Mouse (Mus musculus) intestine, embryonic 16.5 days (tissue): ENCODE measurements around the gene Mtnr1a. TPM values are rescaled to one million over a fixed set of nuclear protein-coding genes. Genes with fewer than 3 reads are reported as not detected.
"Not testable (repeated sequence)": the region's sequence is repeated elsewhere in the genome, so short reads cannot be mapped to it uniquely, and the experiment has no call there.

Source experiments
- ATAC-seq: fragments of 200-750 bp; cut with Nextera tagmentation; 2 replicates; pipeline ENCODE4 v1.8.0; 2017; ENCODE audit warnings: moderate TSS enrichment, moderate library complexity
- H3K27ac ChIP-seq: fragments of 300-500 bp; sonication (generic); 2 replicates; pipeline ENCODE4 v1.5.1; 2014; ENCODE audit warnings: mild to moderate bottlenecking, low read length
- H3K27me3 ChIP-seq: fragments of 300-500 bp; sonication (generic); replicated peaks from 2 replicates; pipeline ENCODE4 v1.6.1; 2014; ENCODE audit warnings: low read length, control low read depth, mixed read lengths; ENCODE audit not compliant: control insufficient read depth, insufficient read depth
- H3K36me3 ChIP-seq: fragments of 300-500 bp; sonication (generic); 2 replicates; pipeline ENCODE4 v1.6.1; 2014; ENCODE audit warnings: low read length, control low read depth; ENCODE audit not compliant: control insufficient read depth, insufficient read depth
- H3K4me1 ChIP-seq: fragments of 300-500 bp; sonication (generic); 2 replicates; pipeline ENCODE4 v1.6.1; 2014; ENCODE audit warnings: low read length, control low read depth, mixed read lengths; ENCODE audit not compliant: control insufficient read depth, insufficient read depth
- H3K4me2 ChIP-seq: fragments of 300-500 bp; sonication (generic); 2 replicates; pipeline ENCODE4 v1.6.1; 2014; ENCODE audit warnings: low read depth, low read length, control low read depth
- H3K4me3 ChIP-seq: fragments of 300-500 bp; sonication (generic); 2 replicates; pipeline ENCODE4 v1.5.1; 2014; ENCODE audit warnings: mild to moderate bottlenecking, low read length
- H3K9ac ChIP-seq: fragments of 300-500 bp; sonication (generic); 2 replicates; pipeline ENCODE4 v1.6.1; 2014; ENCODE audit warnings: low read depth, low read length
- H3K9me3 ChIP-seq: fragments of 300-500 bp; sonication (generic); 2 replicates; pipeline ENCODE4 v1.6.1; 2016; ENCODE audit warnings: low read length, control low read depth; ENCODE audit not compliant: control insufficient read depth
- WGBS: fragments of 180-500 bp; shearing (Covaris S2); extraction: QIAGEN DNeasy Blood & Tissue Kit; methylation state at CpG from one replicate; pipeline ENCODE4 v1.1.7; 2014; 5-methylcytosine and 5-hydroxymethylcytosine counted together
- polyA plus RNA-seq: library from polyadenylated mRNA; unstranded; fragments of >200 nt; fragmentation: Nextera tagmentation; extraction: Ambion mirVana; gene quantifications from 2 replicates; pipeline ENCODE4 v1.2.1, GENCODE M21; 2015

Gene Mtnr1a
- polyA plus RNA-seq, 1 experiment from 2014 or later: 0.49 TPM

GRCm38 (mm10) chr8:45052205-45052604 lies 16.7 kb upstream of the Mtnr1a start:
- ATAC-seq: peak; percentile 75
- no peaks in the 10 kb centered on the region for H3K4me1 ChIP-seq
- no peaks in the 10 kb centered on the region for H3K27me3 ChIP-seq
- no peaks in the 10 kb centered on the region for H3K9me3 ChIP-seq
- H3K27ac ChIP-seq: no peak overlapping the region
- no peak overlapping the region for H3K4me2 ChIP-seq
- H3K4me3 ChIP-seq: no peak overlapping the region
- WGBS: 91% methylated on average over 1 of the region's 1 CpGs
- H3K9ac ChIP-seq: no peak overlapping the region
- peaks cover 21% of the 10 kb centered on the region for H3K36me3 ChIP-seq

DNA sequence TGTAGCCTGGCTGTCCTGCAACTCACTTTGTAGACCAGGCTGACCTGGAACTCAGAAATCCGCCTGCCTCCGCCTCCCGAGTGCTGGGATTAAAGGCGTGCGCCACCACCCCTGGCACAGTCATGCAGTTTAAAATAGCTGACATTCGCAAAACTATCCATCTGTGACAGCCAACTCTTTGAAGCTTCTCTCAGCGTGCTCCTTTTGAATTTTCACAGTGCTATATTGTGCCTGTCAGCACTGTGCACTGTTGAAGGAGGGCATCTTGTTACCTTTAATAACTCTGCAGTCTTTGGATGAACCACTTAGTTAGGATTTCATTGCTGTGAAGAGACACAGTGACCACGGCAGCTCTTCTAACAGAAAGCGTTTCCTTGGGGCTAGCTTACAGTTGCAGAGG lies 16.3 kb upstream of the Mtnr1a start:
- Histone ChIP-seq H3K27me3 (no peaks in the 10 kb centered on the region), H3K36me3 (peaks cover 19% of the 10 kb centered on the region), H3K4me3 (no peak overlapping the region), H3K4me1 (no peaks in the 10 kb centered on the region), H3K9ac (no peak overlapping the region), H3K4me2 (no peak overlapping the region), H3K9me3 (no peaks in the 10 kb centered on the region), H3K27ac (no peak overlapping the region)
- WGBS: 91% methylated on average over 9 of the region's 9 CpGs
- no peak for ATAC-seq

- no peaks in the 10 kb centered on the region for H3K4me1 ChIP-seq
- no peak overlapping the region for H3K9ac ChIP-seq
- no peak overlapping the region for H3K27ac ChIP-seq
- H3K36me3 ChIP-seq: peaks cover 13% of the 10 kb centered on the region
- WGBS: 96% methylated on average over 3 of the region's 3 CpGs
- ATAC-seq: no peak
- H3K9me3 ChIP-seq: no peaks in the 10 kb centered on the region
- no peaks in the 10 kb centered on the region for H3K27me3 ChIP-seq
- no peak overlapping the region for H3K4me2 ChIP-seq
- no peak overlapping the region for H3K4me3 ChIP-seq
These were observed 13.4 kb upstream of the Mtnr1a start for GRCm38 (mm10) chr8:45055500-45055899.

DNA sequence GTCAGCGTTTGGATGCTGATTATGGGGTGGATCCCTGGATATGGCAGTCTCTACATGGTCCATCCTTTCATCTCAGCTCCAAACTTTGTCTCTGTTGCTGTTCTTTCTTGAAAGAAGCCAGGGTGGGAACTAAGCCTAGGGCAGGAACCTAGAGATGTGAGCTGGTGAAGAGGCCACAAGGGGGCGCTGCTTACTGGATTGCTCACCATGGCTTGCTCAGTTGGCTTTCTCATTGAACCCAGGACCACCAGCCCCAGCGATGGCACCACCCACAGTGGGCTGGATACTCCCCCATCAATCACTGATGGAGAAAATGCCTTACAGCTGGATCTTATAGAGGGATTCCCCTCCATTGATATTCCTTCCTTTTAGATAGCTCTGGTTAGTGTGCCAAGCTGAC lies 12.1 kb upstream of the Mtnr1a start:
- Histone ChIP-seq H3K4me1 (no peaks in the 10 kb centered on the region), H3K9me3 (no peaks in the 10 kb centered on the region), H3K4me2 (no peak overlapping the region), H3K27ac (no peak overlapping the region), H3K27me3 (no peaks in the 10 kb centered on the region), H3K9ac (no peak overlapping the region), H3K4me3 (no peak overlapping the region), H3K36me3 (peaks cover 4% of the 10 kb centered on the region; the same call in 1 of the 2 replicates)
- 31% methylated on average over 2 of the region's 3 CpGs for WGBS
- ATAC-seq: no peak

- Histone ChIP-seq H3K4me1 (no peaks in the 10 kb centered on the region), H3K4me2 (no peak overlapping the region), H3K9ac (no peak overlapping the region), H3K36me3 (no peaks in the 10 kb centered on the region), H3K27me3 (no peaks in the 10 kb centered on the region), H3K4me3 (no peak overlapping the region), H3K9me3 (no peaks in the 10 kb centered on the region), H3K27ac (no peak overlapping the region)
- WGBS: 83% methylated on average over 2 of the region's 2 CpGs
- ATAC-seq: no peak
These were observed 8.9 kb upstream of the Mtnr1a start for GRCm38 (mm10) chr8:45060083-45060482.

GRCm38 (mm10) chr8:45062311-45062710 lies 6.6 kb upstream of the Mtnr1a start:
- Histone ChIP-seq H3K27me3 (no peaks in the 10 kb centered on the region), H3K36me3 (no peaks in the 10 kb centered on the region), H3K4me1 (no peaks in the 10 kb centered on the region), H3K4me3 (no peak overlapping the region), H3K9me3 (no peaks in the 10 kb centered on the region), H3K27ac (no peak overlapping the region), H3K9ac (no peak overlapping the region), H3K4me2 (no peak overlapping the region)
- WGBS: 92% methylated on average over 11 of the region's 11 CpGs
- ATAC-seq: no peak

DNA sequence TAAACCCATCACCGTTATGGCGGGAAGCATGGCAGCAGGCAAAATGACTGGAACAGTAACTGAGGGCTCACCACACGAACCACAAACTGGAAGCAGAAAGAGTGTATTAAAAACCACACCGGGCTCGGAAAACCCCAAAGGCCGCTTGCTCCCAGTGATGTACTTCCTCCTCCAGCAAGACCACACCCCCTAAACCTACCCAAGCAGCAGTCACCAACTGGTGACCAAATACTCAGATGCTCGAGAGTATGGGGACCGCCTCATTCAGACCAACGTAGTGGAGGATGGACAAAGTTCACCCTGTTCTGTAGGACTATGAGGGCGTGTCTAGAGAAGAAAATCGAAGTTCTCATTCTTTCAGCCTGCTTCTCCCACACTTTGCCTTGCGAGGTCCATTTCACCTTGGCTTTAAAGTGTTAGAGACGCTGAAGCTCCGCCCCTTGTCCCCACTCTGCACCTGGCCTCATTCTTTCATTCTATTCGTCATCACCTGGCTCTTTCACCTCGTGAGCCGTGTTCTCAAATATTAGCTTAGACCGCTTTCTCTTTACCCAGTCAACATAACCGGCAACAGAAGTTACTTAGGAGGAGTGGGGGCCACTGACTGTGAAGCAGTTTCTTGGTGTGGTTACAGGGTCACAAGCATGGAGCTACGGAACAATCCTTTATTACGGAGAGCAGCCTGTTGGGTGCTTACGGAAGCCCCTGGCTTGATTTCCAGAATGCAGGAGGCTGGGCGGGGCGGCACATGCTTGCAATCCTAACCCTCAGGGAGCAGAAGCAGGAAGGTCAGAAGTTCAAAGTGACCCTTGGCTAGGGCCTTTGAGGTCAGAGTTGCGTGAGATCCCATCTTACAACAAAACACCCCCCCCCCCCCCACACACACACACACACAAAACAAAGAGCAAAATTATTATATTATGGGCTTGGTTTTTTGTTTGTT lies 5.7 kb upstream of the Mtnr1a start:
- ATAC-seq: peak; percentile 93
- H3K9me3 ChIP-seq: no peaks in the 10 kb centered on the region
- H3K4me2 ChIP-seq: peak overlapping the region; percentile 49
- H3K36me3 ChIP-seq: no peaks in the 10 kb centered on the region
- 0 out of 2 replicates have a peak overlapping the region, but pooled peaks have one; percentile 29 for H3K9ac ChIP-seq
- no peaks in the 10 kb centered on the region for H3K27me3 ChIP-seq
- peak overlapping the region; percentile 30 for H3K4me3 ChIP-seq
- H3K27ac ChIP-seq: peak overlapping the region; percentile 54
- WGBS: 52% methylated on average over 25 of the region's 25 CpGs
- no peaks in the 10 kb centered on the region for H3K4me1 ChIP-seq

GRCm38 (mm10) chr8:45064197-45064869 lies 4.6 kb upstream of the Mtnr1a start:
- Histone ChIP-seq H3K4me3 (no peak overlapping the region), H3K9me3 (no peaks in the 10 kb centered on the region), H3K4me2 (no peak overlapping the region), H3K36me3 (no peaks in the 10 kb centered on the region), H3K27me3 (no peaks in the 10 kb centered on the region), H3K9ac (no peak overlapping the region), H3K27ac (no peak overlapping the region), H3K4me1 (no peaks in the 10 kb centered on the region)
- ATAC-seq: no peak
- WGBS: 44% methylated on average over 8 of the region's 8 CpGs

DNA sequence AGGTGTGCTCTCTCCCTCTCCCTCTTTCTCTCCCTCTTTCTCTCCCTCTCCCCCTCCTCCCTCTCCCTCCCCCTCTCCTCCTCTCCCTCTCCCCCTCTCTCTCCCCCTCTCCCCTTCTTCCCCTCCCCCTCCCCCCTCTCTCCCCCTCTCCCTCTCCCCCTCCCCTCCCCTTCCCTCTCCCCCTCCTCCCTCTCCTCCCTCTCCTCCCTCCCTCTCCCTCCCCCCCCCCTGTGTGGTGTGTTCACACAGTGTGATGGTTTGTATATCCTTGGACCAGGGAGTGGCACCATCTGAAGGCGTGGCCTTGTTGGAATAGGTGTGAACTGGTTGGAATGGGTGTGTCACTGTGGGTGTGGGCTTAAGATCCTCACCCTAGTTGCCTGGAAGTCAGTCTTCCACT lies 3.5 kb upstream of the Mtnr1a start:
- not testable (repeated sequence) for H3K27me3 ChIP-seq, H3K4me2 ChIP-seq, H3K9ac ChIP-seq, H3K4me1 ChIP-seq, H3K36me3 ChIP-seq, H3K4me3 ChIP-seq, ATAC-seq, H3K9me3 ChIP-seq, H3K27ac ChIP-seq
- WGBS: 92% methylated on average over 1 of the region's 1 CpGs
